Mouse (Mus musculus): Measurements from ENCODE around the gene Pcsk4.

Pcsk4 gene

DNA sequence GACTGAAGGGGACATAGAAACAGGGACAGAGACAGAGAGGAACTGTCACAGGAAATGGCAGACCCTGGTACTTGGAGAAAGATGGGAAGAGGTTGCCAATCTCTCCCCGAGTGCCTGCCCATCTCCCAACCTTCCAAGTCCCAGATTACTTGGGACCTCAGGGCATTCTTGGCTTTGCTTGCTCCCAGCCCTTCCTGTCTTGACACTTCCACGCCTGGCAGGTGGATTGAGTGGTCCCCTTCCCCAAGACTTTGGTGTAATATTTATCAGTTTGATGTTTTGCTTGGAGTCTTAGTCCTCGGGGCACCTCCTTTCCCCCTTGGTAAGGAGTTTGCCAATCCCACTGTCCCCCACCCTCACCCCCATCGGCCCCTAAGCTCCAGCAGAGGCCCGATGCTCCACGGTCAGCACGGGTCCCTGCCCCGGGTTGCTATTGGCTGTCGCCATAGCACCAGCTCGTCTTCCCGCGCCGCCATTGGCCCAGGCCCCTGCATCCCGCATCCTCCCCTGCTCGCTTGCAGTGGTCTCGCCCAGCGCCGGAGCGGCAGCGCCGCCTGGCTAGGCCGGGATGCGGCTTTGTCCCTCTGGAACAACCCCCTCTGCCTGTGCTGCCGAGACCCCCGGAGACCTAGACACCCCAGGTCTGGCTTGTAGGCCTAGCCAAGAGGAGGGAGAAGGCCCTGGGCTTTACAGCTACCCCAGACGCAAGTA lies 30.6 kb downstream of the Pcsk4 start:
- DNase-seq (ENCODE audit: low spot score in 2 of 2) = no peak

DNA sequence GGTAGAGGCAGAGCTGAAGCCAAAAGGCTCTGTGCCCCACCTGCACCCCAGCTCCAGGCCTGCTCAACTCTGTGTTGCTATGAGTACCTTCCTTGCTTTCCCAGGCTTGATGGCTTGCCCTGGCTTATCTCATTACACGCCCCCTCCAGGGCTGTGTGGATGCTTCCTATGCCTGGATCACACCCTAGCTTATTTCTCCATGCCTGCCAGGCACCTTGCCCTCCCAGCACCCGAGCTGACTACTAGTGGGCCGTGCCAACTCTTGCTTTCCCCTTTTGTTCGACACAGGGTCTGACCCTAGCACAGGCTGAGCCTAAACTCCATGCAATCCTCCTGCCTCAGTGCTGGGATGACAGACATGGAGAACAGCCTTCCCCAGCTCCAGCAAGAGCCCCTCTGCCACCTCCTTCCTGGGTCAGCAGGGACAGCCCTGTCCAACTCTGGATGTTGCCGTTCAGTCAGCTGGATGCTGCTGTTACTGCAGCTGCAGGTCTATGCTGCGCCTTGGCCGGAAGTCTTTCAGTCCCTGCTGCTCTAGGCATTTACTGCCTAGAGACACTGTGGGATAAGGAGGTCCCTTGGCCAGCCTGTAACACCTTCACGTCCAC lies 31.7 kb downstream of the Pcsk4 start:
- no peak for DNase-seq (ENCODE audit: low spot score in 2 of 2)

DNA sequence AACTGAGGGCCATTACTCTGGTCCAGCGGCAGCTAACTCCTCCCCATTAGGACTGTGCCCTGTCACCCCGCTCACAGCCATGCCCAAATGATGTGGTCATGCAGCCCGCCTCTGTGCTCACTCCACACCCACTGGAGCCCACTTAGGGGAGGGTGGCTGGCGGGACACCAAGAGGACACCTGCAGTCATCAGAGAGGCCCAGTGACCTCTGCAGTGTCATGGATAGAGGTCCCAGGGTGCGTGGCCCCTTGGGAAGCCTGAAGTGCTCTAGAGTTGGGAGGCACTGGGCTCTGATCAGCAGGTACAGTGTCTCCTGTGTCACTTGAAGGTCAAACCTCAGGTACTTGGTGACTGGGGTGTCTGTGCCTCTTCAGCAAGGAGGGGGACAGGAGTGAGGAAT lies 32.5 kb downstream of the Pcsk4 start:
- DNase-seq (ENCODE audit: low spot score in 2 of 2) = no peak

DNA sequence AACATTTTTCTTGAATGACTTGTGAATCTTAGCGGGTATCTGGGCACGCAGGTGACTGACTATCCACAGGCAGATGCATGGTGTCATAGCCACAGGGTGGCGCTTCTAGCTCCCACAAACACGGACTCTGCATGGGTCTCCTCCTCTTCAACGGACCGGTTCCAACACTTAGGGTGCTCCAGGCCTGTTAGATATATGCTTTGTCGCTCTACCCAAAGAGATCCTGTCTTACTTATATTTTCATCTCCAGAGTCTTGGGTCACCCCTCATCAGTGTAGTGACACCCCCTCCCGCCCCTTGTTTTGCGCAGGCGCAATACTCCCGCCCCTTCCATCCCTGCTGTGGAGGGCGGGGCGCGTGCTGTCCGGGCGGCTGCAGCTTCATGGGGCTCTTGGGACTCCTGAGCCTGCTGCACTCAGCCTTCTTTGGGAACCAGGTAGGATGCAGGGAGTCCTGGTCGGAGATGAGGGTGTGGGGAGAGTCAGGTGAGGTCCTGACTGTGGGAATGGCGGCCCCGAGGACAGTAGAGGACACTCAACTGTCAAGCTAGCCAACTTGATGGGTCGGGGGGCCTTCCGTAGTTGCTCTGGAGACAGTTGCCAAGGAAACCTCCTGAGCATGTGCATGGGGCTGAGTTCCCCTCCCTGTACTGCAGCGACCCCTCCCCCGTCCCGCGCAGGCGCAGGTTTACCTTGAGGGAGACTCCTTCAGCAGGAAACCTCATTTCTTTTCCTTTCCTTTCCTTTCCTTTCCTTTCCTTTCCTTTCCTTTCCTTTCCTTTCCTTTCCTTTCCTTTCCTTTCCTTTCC lies 33.5 kb downstream of the Pcsk4 start, which contains the start of gene Apc2:
Apc2 (plus strand) TSS at position 360 of the 808 bp plus-strand sequence.
- peak; percentile 63 to 70 for DNase-seq (ENCODE audit: low spot score in 2 of 2)

DNA sequence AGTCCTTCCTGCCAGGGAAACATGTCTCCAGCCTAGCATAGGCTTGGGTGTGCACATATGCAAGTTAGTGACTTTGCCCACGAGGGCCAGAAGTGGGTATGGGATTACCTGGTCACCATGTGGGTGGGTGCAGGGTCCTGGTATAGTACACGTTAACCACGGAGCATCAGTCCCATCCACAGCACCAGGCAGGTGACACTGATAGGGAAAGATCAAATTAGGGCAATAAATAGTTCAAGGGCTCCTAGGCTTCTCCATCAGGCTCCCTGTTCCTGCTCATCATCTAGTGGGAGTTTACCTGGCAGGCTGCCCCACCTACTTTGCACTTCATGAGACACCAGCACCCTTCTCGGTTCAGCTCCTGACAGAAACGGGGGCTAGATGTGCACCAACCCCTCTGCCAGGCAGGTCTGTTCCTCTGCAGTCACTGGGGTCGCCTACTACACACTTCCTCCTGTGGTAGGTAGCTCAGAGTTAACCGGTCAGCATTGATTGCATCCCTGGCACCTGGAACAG lies 34.5 kb downstream of the Pcsk4 start:
- DNase-seq (ENCODE audit: low spot score in 2 of 2) = no peak

DNA sequence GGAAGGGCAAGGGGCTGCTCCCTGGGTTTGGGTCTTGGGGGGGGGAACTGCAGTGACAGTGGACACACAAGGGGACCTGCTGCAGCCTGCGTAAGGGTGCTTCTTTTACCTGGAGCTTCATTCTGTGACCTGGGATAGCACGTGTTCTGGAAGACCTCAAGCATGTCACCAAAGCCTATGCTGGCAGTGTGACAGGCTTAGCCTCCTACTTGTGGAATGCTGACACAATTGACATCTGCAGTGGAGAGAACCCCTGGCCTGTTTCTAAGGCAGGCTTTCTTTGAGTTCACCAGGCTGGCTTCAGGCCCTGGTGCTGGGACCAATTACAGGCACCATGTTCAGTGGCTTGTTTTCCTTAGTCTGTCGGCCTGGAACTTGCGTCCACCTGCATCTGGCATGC lies 35.0 kb downstream of the Pcsk4 start:
- no peak for DNase-seq (ENCODE audit: low spot score in 2 of 2)

DNA sequence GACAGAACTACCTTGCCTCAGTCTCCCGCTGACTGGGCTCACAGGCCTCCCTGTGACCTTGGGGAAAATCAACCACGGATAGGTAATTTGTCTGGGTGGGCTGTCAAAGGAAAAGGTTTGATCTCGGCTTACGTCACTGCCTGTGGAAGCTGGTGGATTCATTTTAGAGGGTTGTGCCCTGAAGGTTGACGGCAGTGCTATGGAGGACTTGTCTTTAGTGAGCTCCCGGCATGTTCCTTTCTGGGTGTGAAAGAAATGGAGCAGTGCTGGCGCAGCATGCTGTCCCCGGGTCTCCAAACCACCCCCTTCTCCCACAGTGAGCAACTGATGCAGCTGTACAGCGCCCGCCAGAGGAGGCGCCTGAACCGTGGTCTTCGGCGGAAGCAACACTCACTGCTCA lies 36.0 kb downstream of the Pcsk4 start:
- DNase-seq (ENCODE audit: low spot score in 2 of 2) = no peak

DNA sequence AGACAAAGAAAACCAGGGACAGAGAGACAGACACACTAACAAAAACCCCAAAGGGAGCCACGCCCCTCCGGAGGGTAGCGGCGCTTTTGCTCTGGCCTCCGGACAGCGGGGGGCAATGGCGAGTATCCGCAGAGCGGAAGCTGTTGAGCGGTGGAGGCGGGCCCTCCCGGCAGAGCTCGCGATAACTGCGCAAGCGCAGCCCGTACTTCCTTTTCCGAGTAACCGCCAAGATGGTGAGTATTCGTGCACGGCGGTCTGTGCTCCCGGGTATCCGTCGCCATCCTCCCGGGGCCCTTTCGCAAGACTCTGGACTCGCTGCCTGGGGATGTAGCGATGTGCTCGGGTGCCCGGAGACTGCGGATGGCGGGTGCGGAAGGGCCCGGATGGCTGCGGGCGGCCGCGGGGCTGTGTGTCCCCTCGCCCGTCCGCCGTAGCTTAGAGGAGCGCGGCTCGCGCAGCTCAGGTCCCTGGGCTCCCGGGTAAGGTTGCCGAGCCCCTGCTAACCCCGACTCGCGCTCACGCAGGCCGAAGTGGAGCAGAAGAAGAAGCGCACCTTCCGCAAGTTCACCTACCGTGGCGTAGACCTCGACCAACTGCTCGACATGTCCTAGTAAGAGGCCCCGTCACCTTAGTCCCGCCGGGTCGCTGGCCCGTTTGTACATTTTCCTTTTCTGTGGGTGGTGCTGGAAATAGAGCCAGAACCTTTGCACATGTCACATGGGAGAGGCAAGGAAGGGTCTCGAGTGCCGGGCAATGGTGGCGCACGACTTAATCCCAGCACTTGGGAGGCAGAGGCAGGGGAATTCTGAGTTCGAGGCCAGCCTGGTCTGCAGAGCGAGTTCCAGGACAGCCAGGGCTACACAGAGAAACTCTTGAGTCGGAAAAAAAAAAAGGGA lies 36.8 kb downstream of the Pcsk4 start, which contains the start of gene Rps15:
Rps15 (plus strand) TSS at position 203 of the 896 bp plus-strand sequence.
- peak; percentile 86 to 95 for DNase-seq (ENCODE audit: low spot score in 2 of 2)

DNA sequence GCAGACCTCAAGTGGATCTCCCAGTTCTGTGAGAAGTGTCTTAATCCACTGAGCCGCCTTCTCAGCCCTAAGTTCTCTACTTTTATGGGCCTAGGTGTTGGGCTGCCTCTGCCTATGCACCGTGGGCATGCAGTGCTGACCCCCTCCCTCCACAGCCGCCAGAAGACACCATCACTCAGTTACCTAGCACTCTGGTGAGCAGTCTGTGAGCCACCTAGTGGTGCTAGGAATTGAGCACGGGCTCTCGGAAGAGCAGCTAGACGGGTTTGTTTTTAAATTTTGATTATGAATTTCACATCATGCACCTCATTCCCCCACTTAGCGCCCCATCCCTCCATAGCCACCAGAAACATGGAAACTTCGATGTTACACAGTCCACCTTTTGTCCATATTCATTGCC lies 40.6 kb downstream of the Pcsk4 start:
- DNase-seq (ENCODE audit: low spot score in 2 of 2) = no peak

DNA sequence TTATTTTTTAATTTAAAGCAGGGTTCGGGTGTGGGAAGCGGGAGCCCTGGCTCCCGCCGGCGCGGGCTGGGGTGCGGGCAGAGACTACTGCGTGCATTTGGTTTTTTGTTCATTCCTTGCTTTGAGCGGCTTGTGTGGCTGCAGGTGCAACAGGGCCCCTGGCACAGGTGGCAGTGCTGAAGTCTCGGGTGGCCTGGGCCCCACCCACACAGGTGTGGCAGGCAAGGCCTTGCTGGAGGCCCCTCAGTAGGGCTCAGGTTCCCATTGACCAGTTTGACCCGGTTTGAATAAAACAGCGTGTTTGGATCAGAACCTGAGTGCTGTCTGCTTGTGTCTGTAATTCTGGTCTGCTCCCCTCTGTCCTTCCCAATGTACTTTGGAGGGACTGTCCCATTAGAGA lies 41.2 kb downstream of the Pcsk4 start:
- no peak for DNase-seq (ENCODE audit: low spot score in 2 of 2)

DNA sequence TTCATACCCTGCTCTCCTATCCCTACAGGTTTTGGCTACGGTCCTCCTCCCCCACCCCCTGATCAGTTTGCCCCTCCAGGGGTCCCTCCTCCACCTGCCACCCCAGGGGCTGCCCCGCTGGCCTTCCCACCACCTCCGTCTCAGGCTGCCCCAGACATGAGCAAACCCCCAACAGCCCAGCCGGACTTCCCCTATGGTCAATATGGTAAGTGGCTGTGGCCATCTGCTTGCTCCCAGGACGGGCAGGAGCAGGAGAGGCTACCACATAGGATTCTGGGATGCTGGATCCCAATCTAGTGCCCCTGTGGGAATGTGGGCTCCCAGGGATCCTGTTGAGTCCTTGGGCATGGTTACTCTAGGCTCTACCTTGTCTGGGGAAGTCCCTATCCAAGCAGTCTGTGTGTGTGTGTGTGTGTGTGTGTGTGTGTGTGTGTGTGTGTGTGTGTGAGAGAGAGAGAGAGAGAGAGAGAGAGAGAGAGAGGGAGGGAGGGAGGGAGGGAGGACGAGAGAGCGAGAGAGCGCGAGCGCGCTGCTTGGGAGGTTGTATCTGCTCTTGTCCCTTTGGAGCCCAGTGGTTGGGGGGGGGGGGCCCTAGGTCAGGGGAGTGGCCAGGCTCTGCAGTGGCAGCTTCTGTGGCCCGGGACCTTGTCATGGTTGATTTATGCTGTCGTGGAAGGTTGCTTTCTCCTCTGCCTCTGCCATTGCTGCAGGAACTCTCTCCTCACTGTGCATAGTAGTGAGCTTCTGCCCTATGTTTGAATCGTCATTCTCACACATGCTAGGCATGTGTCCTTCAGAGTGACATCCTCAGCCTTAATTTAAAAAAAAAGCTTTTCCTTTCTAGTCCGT lies 43.9 kb downstream of the Pcsk4 start:
- DNase-seq (ENCODE audit: low spot score in 2 of 2) = no peak

DNA sequence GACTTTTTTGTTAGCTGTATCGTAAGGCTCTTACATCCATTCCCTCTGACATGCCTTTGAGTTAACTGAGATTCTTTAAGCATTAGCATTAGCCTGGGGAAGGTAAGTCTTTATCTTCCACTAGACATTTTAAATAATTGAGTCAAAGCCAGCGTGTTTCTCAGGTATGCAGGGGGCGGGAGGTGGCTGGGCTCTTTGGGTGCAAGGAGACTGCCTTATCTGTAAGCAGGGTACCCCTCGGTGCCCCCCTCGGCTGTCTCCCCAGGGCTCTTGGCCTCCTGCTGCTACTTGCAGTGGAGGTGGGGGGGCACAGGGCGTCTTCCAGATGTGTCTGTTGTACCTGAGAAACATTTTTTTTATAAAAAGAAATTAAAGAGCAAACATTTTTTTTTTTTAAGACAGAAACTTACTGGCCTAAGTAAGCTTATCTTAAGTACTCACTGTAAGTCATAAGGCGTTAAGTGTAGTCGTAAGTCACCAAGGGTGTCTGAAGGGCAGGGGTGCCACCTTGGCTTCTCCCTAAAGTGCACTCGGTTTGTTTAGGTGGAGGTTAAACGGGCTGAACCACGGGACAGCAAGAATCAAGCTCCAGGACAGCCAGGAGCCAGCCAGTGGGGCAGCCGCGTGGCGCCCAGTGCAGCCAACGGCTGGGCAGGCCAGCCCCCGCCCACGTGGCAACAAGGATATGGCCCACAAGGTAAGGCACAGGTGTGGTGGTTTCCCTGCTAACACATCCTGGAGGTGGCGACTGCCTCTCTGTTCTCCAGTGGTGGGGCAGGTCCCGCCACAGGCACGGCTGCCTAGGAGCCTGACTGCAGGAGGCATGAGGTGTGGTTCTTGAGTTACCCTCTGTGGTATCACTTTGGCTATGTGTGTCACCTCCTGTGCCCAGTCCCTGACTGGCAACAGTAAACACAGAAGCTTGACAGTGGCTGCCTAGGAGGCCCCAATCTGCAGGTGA lies 46.5 kb downstream of the Pcsk4 start:
- no peak for DNase-seq (ENCODE audit: low spot score in 2 of 2)

DNA sequence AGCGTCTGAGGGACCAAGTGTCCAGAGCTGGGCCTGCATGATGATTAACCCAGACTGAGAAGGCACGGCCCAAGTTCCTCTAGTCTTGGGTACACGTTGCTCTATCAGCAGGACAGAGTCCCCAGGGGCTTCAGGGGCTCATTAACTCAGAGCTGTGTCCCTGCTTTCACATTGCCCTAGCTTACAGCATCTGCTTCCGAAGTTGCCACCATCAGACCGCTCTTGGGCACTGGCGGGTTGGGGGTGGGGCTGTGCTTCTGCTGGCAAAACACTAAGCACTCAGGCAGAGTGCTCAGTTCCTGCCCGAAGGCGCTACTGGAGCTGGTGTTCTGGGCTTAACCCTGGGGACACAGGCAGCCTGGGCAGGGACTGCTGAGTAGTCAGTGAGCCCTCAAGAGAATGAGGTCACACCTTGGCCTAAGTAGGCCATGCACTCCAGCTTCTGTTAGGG lies 47.4 kb downstream of the Pcsk4 start:
- DNase-seq (ENCODE audit: low spot score in 2 of 2) = peak in 1 of 2 experiments; percentile 61

DNA sequence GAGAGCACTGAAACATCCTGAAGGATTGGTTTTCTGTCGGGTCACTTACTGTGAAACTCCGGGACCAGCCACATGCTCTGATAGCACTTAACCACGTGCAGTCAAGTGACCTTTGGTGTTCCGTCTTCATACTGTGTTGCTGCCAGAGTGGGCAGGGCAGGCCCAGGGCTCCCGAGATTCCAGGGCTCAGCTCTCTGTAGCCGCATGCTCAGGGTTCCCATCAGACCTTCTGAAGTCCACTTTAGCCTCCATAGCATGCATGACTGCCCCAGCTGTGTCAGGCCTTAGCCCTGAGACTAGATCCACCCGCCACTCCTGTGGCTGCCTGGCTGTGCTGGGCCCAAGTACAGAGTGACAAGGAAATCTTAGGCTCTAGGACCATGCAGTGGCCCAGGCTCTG lies 48.0 kb downstream of the Pcsk4 start:
- DNase-seq (ENCODE audit: low spot score in 2 of 2) = no peak

DNA sequence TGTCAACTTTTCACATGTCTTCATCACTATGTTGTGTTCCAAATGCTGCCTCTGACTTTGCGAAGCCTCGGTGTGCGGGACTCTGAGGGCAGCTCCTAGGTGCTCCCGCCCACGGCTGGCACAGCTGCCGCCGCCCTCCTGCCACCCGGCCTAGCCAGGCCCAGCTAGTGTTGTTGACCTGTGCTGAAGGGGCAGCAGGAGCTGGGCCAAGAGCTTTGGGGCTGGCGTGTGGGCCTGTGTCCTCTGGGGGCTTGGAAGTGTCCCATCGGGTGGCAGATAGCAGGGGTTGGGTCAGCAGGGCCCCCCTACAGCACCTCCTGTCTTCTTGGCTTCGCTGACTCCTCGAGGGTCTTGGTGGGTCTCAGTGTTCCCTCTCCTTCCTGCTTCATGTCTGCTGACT lies 50.0 kb downstream of the Pcsk4 start:
- no peak for DNase-seq (ENCODE audit: low spot score in 2 of 2)

DNA sequence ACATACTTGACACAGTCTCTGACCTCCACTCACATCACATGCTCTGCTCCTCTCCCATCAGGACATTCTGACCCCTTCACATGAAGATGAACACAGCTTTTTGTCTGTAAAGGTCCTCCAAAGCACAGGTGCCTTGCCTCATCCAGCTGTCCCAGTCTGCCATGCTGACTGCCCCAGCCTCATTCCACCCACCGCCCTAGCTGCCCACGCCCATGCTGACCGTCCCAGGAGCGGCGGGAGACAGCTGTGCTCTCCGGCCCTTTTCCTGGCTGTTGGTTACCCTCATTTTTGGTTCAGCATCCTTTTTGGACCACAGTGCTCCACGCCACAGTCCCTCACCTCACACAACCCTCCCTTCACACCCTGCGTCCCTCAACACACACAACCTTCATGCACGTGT lies 50.9 kb downstream of the Pcsk4 start:
- no peak for DNase-seq (ENCODE audit: low spot score in 2 of 2)

DNA sequence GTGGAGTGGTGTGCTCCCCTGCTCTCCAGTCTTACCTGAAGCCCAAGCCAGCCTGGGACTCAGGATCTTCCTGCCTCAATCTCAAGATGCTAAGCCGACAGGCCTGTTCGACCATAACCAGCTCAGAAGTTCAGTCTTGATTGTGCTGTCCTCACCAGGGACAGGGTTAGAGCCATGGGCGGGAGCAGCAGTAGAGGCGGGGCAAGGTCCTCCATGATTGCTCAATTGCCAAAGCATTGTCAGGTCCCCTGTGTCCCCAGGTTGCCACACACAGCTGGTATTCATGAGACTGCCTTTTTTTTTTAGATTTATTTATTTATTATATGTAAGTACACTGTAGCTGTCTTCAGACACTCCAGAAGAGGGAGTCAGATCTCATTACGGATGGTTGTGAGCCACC lies 53.1 kb downstream of the Pcsk4 start:
- DNase-seq (ENCODE audit: low spot score in 2 of 2) = no peak

DNA sequence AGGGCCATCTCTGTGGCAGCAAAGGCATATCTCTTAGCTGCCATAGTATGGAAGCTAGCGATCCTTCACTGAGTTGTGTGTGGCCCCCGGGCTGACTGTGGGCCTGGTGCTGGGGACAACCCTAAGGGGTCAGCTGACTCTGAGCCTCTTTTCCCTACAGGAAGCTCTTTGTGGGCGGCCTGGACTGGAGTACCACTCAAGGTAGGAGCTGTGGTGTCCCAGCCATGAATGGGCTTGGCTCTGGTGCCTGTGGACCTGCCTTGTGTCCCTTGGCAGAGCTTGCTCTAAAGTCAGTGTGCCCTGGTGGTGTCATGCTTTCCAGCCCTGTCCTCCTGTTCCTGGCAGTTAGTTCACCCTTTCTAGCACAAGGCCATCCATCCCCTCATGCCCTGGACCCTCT lies 55.5 kb downstream of the Pcsk4 start:
- DNase-seq (ENCODE audit: low spot score in 2 of 2) = no peak

DNA sequence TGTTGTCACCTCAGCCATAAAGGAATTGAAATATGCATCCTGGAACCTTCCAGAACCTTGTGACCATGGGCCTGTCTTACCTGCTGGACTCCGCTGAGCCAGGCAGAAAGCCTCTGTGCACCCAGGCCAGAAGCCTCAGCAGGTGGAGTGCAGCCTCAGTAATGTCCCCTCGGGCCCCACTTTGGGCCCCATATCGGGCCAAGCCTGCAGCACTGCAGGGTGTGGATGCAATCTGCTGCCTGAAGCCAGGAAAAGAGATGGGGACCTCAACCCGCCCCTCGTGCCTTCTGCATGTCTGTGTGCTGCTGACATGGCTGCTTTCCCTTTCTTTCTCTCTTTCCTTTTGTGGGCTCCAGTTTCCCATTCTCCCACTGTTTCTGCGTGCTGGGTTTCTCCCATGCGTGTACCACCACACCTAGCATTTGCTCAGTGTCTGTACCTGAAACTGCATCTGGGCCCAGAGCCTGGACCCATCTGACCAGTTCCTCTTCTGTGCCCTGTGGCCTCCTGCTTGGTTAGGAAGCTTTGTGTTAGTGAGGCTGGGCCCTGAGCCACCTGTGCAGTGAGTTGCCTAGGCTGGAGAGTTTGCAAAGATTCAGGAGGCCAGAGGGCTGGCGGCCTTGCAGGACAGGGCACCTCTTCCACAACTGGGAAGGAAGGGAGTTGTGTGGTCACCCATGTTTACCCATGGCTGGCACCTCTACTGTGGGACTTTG lies 57.3 kb downstream of the Pcsk4 start:
- DNase-seq (ENCODE audit: low spot score in 2 of 2) = no peak
